Mouse (Mus musculus): Measurements from ENCODE around the gene Eif2b1. TPM values are rescaled to one million over a fixed set of nuclear protein-coding genes. Genes with fewer than 3 reads are reported as not detected.

Gene Eif2b1
- polyA plus RNA-seq, 1 experiment, result 43.5 TPM

DNA sequence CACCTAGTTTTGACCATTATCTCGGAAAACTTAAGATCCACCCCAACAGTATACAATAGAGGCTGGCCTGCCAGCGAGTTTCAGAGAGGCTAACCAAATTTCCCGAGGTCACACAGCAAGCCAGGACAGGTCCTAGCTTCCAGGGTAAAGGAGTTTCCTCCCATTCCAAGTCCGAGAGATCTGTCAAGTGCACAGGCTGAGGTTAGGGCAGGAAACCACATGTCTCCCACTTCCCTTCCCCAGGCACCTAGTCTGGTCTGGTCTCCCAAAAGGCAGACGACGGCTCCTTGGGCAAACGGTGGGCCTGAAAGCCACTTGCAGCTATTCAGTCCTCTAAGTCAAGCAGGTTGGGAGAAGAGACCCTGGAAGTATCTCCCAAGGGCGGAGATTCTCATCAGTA is 49.2 kb downstream of the Eif2b1 start:
- TF ChIP-seq POLR2A (IDR thresholded peaks at IDR 0.05; ENCODE audit: borderline replicate concordance, extremely low read depth, insufficient read depth, insufficient read length, poor library complexity, severe bottlenecking) (no peak), CTCF (IDR thresholded peaks at IDR 0.05; ENCODE audit: borderline replicate concordance, extremely low read depth, insufficient read depth, insufficient read length) (no peak)

DNA sequence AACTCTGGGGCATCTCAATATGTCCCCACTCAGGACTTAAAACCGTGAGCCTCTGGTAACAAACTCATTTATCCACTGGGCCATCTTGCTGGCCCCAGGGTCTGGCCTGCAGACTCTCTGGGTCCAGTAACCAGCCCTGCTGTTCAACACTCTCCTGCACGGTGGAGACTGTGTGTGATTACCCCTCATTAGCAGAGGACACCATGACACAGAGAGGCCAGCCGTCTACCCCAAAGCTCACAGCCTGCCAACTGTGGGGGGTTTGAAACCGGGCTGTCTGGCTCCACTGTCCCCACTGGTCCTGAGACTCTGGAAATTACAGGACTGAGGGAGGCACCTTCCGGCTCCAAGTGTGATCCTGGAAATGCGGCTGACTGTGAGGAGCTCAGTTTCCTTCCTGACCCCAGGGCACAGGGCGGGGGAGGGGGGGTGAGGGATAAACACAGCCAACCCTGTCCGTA is 49.7 kb downstream of the Eif2b1 start:
- TF ChIP-seq POLR2A (IDR thresholded peaks at IDR 0.05; ENCODE audit: borderline replicate concordance, extremely low read depth, insufficient read depth, insufficient read length, poor library complexity, severe bottlenecking), result no peak
- no peak for TF ChIP-seq CTCF (IDR thresholded peaks at IDR 0.05; ENCODE audit: borderline replicate concordance, extremely low read depth, insufficient read depth, insufficient read length)
- no peak for DNase-seq (ENCODE audit: low read depth)

More for the DNA sequence above, 49.2 kb downstream of the Eif2b1 start:
- DNase-seq (ENCODE audit: low read depth), result no peak

DNA sequence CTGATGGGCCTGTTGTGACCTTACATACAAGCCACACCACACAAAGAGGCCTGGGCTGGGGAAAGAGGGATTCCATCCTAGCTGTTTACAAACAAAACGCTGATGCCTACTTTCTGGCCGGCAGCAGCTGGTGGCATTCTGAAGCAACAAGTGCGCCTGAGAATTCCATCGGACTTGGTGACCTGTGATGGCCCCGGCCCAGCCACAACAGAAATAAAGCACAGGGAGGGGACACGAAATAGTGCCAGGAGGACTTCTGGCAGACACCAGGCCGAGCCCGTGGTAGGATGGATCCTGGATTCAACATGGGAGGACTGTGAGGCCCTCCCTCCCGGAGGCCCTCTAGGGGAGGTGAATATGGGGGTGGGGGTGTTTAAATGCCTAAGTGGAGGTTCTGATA is 50.1 kb downstream of the Eif2b1 start:
- no peak for TF ChIP-seq CTCF (IDR thresholded peaks at IDR 0.05; ENCODE audit: borderline replicate concordance, extremely low read depth, insufficient read depth, insufficient read length)
- no peak for TF ChIP-seq POLR2A (IDR thresholded peaks at IDR 0.05; ENCODE audit: borderline replicate concordance, extremely low read depth, insufficient read depth, insufficient read length, poor library complexity, severe bottlenecking)
- no peak for DNase-seq (ENCODE audit: low read depth)

DNA sequence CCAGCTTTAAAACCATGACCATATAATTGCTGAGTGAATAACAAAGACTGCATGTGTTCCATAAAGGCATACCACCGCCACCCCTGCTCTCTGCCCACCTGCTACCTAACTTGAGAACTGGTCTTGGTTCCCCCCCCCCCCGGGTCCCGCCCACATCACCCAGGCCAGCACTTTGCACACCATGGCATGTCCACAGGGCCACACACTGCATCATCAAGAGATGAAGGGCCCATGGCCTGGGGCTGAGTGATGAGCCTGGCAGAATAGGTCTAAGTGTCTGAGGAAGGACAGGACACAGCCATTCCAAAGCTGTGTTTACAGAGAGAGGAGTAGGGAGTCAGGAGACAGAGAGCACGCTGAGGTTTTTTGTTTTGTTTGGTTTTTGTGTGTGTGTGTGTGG is 50.6 kb downstream of the Eif2b1 start:
- no peak for DNase-seq (ENCODE audit: low read depth)
- no peak for TF ChIP-seq POLR2A (IDR thresholded peaks at IDR 0.05; ENCODE audit: borderline replicate concordance, extremely low read depth, insufficient read depth, insufficient read length, poor library complexity, severe bottlenecking)
- no peak for TF ChIP-seq CTCF (IDR thresholded peaks at IDR 0.05; ENCODE audit: borderline replicate concordance, extremely low read depth, insufficient read depth, insufficient read length)

DNA sequence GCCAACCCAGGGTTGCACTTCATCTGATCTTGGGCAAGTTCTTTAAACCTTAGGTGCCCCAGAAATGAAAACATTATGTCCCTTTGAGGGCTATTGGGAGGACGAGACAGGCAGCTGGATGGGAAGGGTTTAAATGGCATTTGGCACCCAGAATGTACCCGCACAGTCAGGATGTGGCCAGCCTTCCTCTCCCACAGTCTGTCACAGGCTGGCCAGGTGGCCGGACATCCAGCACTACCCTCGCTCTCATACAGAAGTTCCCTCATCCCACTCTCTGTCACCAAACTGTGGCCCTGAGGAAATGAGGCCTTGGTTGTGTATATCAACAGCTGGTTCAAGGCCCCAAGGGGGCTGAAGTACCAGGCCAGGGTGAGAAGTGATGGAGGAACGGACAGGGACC is 54.0 kb downstream of the Eif2b1 start:
- TF ChIP-seq CTCF (IDR thresholded peaks at IDR 0.05; ENCODE audit: borderline replicate concordance, extremely low read depth, insufficient read depth, insufficient read length) (no peak), POLR2A (IDR thresholded peaks at IDR 0.05; ENCODE audit: borderline replicate concordance, extremely low read depth, insufficient read depth, insufficient read length, poor library complexity, severe bottlenecking) (no peak)
- no peak for DNase-seq (ENCODE audit: low read depth)

DNA sequence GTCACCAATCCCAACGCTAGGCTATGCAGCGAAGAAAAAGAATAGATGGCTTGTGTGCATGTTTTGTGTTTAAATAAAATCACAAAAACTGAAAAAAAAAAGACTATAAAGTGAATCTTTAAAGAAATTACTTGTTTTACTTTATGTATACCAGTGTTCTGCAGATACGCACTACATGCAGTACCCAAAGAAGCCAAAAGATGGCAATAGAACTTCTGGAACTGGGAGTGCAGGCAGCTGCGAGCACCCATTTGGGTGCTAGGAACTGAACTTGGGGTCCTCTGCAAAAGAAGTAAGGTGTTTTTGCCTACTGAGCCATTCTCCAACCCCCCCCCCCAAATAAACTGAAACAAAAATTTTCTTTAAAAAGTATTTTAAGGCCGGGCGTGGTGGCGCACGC is 55.9 kb downstream of the Eif2b1 start:
- DNase-seq (ENCODE audit: low read depth), result no peak
- TF ChIP-seq CTCF (IDR thresholded peaks at IDR 0.05; ENCODE audit: borderline replicate concordance, extremely low read depth, insufficient read depth, insufficient read length), result peak; percentile 19; the same call in 1 of the 2 replicates
- no peak for TF ChIP-seq POLR2A (IDR thresholded peaks at IDR 0.05; ENCODE audit: borderline replicate concordance, extremely low read depth, insufficient read depth, insufficient read length, poor library complexity, severe bottlenecking)

DNA sequence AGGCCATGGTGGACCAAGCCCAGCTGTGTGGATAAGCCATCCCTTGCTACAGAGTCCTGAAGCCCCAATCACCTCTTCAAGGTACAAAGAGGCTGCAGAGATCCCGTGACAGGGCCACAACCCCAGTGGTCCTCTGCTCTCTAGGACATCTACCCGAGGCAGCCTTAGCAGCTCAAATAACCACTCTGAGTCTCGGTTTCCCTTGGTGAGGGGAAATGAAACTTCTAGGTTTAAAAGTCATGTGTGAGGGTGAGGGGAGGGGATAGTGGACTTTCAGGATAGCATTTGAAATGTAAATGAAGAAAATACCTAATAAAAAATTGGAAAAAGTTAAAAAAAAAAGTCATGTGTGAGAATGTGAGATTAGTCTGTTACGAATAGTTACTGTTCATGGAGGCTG is 57.3 kb downstream of the Eif2b1 start:
- TF ChIP-seq POLR2A (IDR thresholded peaks at IDR 0.05; ENCODE audit: borderline replicate concordance, extremely low read depth, insufficient read depth, insufficient read length, poor library complexity, severe bottlenecking) (no peak), CTCF (IDR thresholded peaks at IDR 0.05; ENCODE audit: borderline replicate concordance, extremely low read depth, insufficient read depth, insufficient read length) (no peak)
- no peak for DNase-seq (ENCODE audit: low read depth)

Other genes with a start within 250 kb of the Eif2b1 start
- gene Cdk2ap1, start 216.0 kb downstream of the Eif2b1 start, polyA plus RNA-seq (2012; rRNA removed), result 303 and 477 TPM in 2 replicates
- 42.1 and 53.2 TPM in 2 replicates for gene Sbno1, start 153.1 kb downstream of the Eif2b1 start, polyA plus RNA-seq (2012; rRNA removed)
- gene Kmt5a, start 139.2 kb downstream of the Eif2b1 start, polyA plus RNA-seq (2012; rRNA removed), result 69.9 and 70.8 TPM in 2 replicates
- gene Rilpl2, start 100.8 kb downstream of the Eif2b1 start, polyA plus RNA-seq (2012; rRNA removed), result 22.7 and 24.4 TPM in 2 replicates
- 9.4 and 13.8 TPM in 2 replicates for gene Snrnp35, start 96.0 kb downstream of the Eif2b1 start, polyA plus RNA-seq (2012; rRNA removed)
- gene Rilpl1, start 47.7 kb downstream of the Eif2b1 start, polyA plus RNA-seq (2012; rRNA removed), result 8.4 and 11.7 TPM in 2 replicates
- 142 and 146 TPM in 2 replicates for gene Tmed2, start 38.4 kb downstream of the Eif2b1 start, polyA plus RNA-seq (2012; rRNA removed)
- 31.8 and 32.3 TPM in 2 replicates for gene Ddx55, start 26.3 kb downstream of the Eif2b1 start, polyA plus RNA-seq (2012; rRNA removed)
- 70.6 and 82.2 TPM in 2 replicates for gene Gtf2h3, start within 50 bp of the Eif2b1 start, polyA plus RNA-seq (2012; rRNA removed)
- 34.8 and 36.1 TPM in 2 replicates for gene Atp6v0a2, start 49.4 kb upstream of the Eif2b1 start, polyA plus RNA-seq (2012; rRNA removed)
- gene Dnah10, start 146.0 kb upstream of the Eif2b1 start, polyA plus RNA-seq (2012; rRNA removed), result 0.24 and 0.48 TPM in 2 replicates

All from brain, embryonic 14.5 days (tissue).